Mouse (Mus musculus) hindbrain, embryonic 14.5 days (tissue): ENCODE results near the gene Ubr4. TPM values are rescaled to one million over a fixed set of nuclear protein-coding genes. Genes with fewer than 3 reads are reported as not detected.
"Not testable (repeated sequence)": the region's sequence is repeated elsewhere in the genome, so short reads cannot be mapped to it uniquely, and the experiment has no call there.

Experiments used
- ATAC-seq: fragments of 200-750 bp; cut with Nextera tagmentation; 2 replicates; pipeline ENCODE4 v1.8.0; 2017; ENCODE audit warnings: moderate number of reproducible peaks, mild to moderate bottlenecking, moderate TSS enrichment, moderate library complexity; ENCODE audit not compliant: low FRiP score
- DNase-seq: peaks from one replicate; pipeline ENCODE4 v3.0.0-alpha.2; 2015; ENCODE audit warnings: low spot score
- H3K27ac ChIP-seq: fragments of 300-500 bp; sonication (generic); 2 replicates; pipeline ENCODE4 v1.5.1; 2014; ENCODE audit warnings: mild to moderate bottlenecking, moderate library complexity
- H3K27me3 ChIP-seq: fragments of 300-500 bp; sonication (generic); 2 replicates; pipeline ENCODE4 v1.6.1; 2014; ENCODE audit warnings: mild to moderate bottlenecking, low read length, mixed read lengths; ENCODE audit not compliant: control insufficient read depth, insufficient read depth
- H3K36me3 ChIP-seq: fragments of 300-500 bp; sonication (generic); replicated peaks from 2 replicates; pipeline ENCODE4 v1.6.1; 2014; ENCODE audit not compliant: control insufficient read depth, insufficient read depth
- H3K4me1 ChIP-seq: fragments of 300-500 bp; sonication (generic); replicated peaks from 2 replicates; pipeline ENCODE4 v1.6.1; 2014; ENCODE audit warnings: antibody characterized with exemption, low read length, mixed read lengths; ENCODE audit not compliant: control insufficient read depth, insufficient read depth
- H3K4me2 ChIP-seq: fragments of 300-500 bp; sonication (generic); replicated peaks from 2 replicates; pipeline ENCODE4 v1.6.1; 2014; ENCODE audit warnings: mild to moderate bottlenecking, moderate library complexity
- H3K4me3 ChIP-seq: fragments of 300-500 bp; sonication (generic); replicated peaks from 2 replicates; pipeline ENCODE4 v1.5.1; 2014; ENCODE audit warnings: mild to moderate bottlenecking, low read length
- H3K9ac ChIP-seq: fragments of 300-500 bp; sonication (generic); 2 replicates; pipeline ENCODE4 v1.6.1; 2014
- H3K9me3 ChIP-seq: fragments of 300-500 bp; sonication (generic); 2 replicates; pipeline ENCODE4 v1.6.1; 2016; ENCODE audit warnings: low read length; ENCODE audit not compliant: control insufficient read depth
- WGBS: fragments of 180-500 bp; shearing (Covaris S2); extraction: QIAGEN DNeasy Blood & Tissue Kit; methylation state at CpG from one replicate; pipeline ENCODE4 v1.1.7; 2014; 5-methylcytosine and 5-hydroxymethylcytosine counted together
- polyA plus RNA-seq: library from polyadenylated mRNA; unstranded; fragments of >200 nt; fragmentation: Nextera tagmentation; extraction: Ambion mirVana; gene quantifications from 2 replicates; pipeline ENCODE4 v1.2.1, GENCODE M21; 2014

The Ubr4 gene
- polyA plus RNA-seq, 1 experiment from 2014 or later = 95.5 TPM

GRCm38 (mm10) chr4:139379719-139380118 is 27.3 kb downstream of the Ubr4 start:
- H3K9ac ChIP-seq = peak overlapping the region; percentile 74
- ATAC-seq (no peak), DNase-seq (no peak)
- peak overlapping the region; percentile 76; the same call in 1 of the 2 replicates for H3K27ac ChIP-seq
- no peaks in the 10 kb centered on the region for H3K9me3 ChIP-seq
- WGBS = 14% methylated on average over 8 of the region's 8 CpGs
- H3K27me3 ChIP-seq = no peaks in the 10 kb centered on the region
- peaks cover 36% of the 10 kb centered on the region for H3K36me3 ChIP-seq
- peaks cover 21% of the 10 kb centered on the region for H3K4me1 ChIP-seq
- peak overlapping the region; percentile 90 for H3K4me3 ChIP-seq
- H3K4me2 ChIP-seq = peak overlapping the region; percentile 88

- Histone ChIP-seq H3K4me2 (peak overlapping the region; percentile 88), H3K36me3 (peaks cover 30% of the 10 kb centered on the region), H3K9ac (peak overlapping the region; percentile 79), H3K27me3 (no peaks in the 10 kb centered on the region), H3K9me3 (no peaks in the 10 kb centered on the region), H3K4me3 (peak overlapping the region; percentile 90), H3K4me1 (peaks cover 21% of the 10 kb centered on the region), H3K27ac (peak overlapping the region; percentile 76)
- WGBS = under 1% methylated on average over 50 of the region's 54 CpGs
- peak; percentile 100 for DNase-seq
- ATAC-seq = peak; percentile 97
Observed at GRCm38 (mm10) chr4:139380207-139380748, 27.9 kb downstream of the Ubr4 start.

GRCm38 (mm10) chr4:139380775-139381451 is 28.5 kb downstream of the Ubr4 start:
- peak overlapping the region; percentile 72 for H3K27ac ChIP-seq
- peak overlapping the region; percentile 79 for H3K9ac ChIP-seq
- peak overlapping the region; percentile 81 for H3K4me2 ChIP-seq
- H3K27me3 ChIP-seq = no peaks in the 10 kb centered on the region
- peaks cover 24% of the 10 kb centered on the region for H3K36me3 ChIP-seq
- H3K4me1 ChIP-seq = peaks cover 21% of the 10 kb centered on the region
- WGBS = 4% methylated on average over 44 of the region's 44 CpGs
- no peaks in the 10 kb centered on the region for H3K9me3 ChIP-seq
- DNase-seq = no peak
- peak overlapping the region; percentile 90 for H3K4me3 ChIP-seq
- ATAC-seq = peak; percentile 15

- WGBS = 69% methylated on average over 4 of the region's 4 CpGs
- peak overlapping the region; percentile 79 for H3K9ac ChIP-seq
- no peak for DNase-seq
- no peaks in the 10 kb centered on the region for H3K9me3 ChIP-seq
- H3K4me3 ChIP-seq = peak overlapping the region; percentile 90
- peak overlapping the region; percentile 81 for H3K4me2 ChIP-seq
- peaks cover 21% of the 10 kb centered on the region for H3K4me1 ChIP-seq
- H3K27me3 ChIP-seq = no peaks in the 10 kb centered on the region
- H3K27ac ChIP-seq = no peak overlapping the region
- no peak for ATAC-seq
- H3K36me3 ChIP-seq = peaks cover 19% of the 10 kb centered on the region
Observed at GRCm38 (mm10) chr4:139381452-139381845, 29.0 kb downstream of the Ubr4 start.

- no peaks in the 10 kb centered on the region for H3K9me3 ChIP-seq
Observed at GRCm38 (mm10) chr4:139382231-139382630, 29.8 kb downstream of the Ubr4 start.

GRCm38 (mm10) chr4:139385841-139386240 is 33.4 kb downstream of the Ubr4 start:
- Histone ChIP-seq H3K4me1 (peaks cover 15% of the 10 kb centered on the region), H3K36me3 (peaks cover 18% of the 10 kb centered on the region)
- WGBS = 88% methylated on average over 5 of the region's 5 CpGs
- H3K27ac ChIP-seq, H3K27me3 ChIP-seq, ATAC-seq, H3K4me2 ChIP-seq, H3K9me3 ChIP-seq, DNase-seq, H3K4me3 ChIP-seq, H3K9ac ChIP-seq: not testable (repeated sequence)

More at GRCm38 (mm10) chr4:139382231-139382630, 29.8 kb downstream of the Ubr4 start:
- Histone ChIP-seq H3K4me1 (peaks cover 21% of the 10 kb centered on the region), H3K4me2 (peak overlapping the region; percentile 81), H3K9ac (no peak overlapping the region), H3K27me3 (no peaks in the 10 kb centered on the region), H3K36me3 (peaks cover 11% of the 10 kb centered on the region), H3K4me3 (no peak overlapping the region), H3K27ac (no peak overlapping the region)
- WGBS = 88% methylated on average over 7 of the region's 7 CpGs
- ATAC-seq = no peak
- no peak for DNase-seq

- H3K9me3 ChIP-seq = no peaks in the 10 kb centered on the region
- no peaks in the 10 kb centered on the region for H3K27me3 ChIP-seq
- ATAC-seq (no peak), DNase-seq (no peak)
- no peak overlapping the region for H3K9ac ChIP-seq
- H3K4me2 ChIP-seq = no peak overlapping the region
- 62% methylated on average over 6 of the region's 6 CpGs for WGBS
- H3K4me1 ChIP-seq = peaks cover 9% of the 10 kb centered on the region
- H3K4me3 ChIP-seq = no peak overlapping the region
- no peak overlapping the region for H3K27ac ChIP-seq
- H3K36me3 ChIP-seq = peaks cover 29% of the 10 kb centered on the region
Observed at GRCm38 (mm10) chr4:139386869-139387319, 34.5 kb downstream of the Ubr4 start.

- ATAC-seq (no peak), DNase-seq (no peak)
- Histone ChIP-seq H3K4me1 (no peaks in the 10 kb centered on the region), H3K27me3 (no peaks in the 10 kb centered on the region), H3K36me3 (peaks cover 54% of the 10 kb centered on the region), H3K9me3 (no peaks in the 10 kb centered on the region), H3K4me3 (no peak overlapping the region), H3K4me2 (no peak overlapping the region), H3K9ac (no peak overlapping the region), H3K27ac (no peak overlapping the region)
- 87% methylated on average over 4 of the region's 4 CpGs for WGBS
Observed at GRCm38 (mm10) chr4:139389557-139389956, 37.1 kb downstream of the Ubr4 start.

GRCm38 (mm10) chr4:139395431-139395830 is 43.0 kb downstream of the Ubr4 start:
- Histone ChIP-seq H3K9ac (no peak overlapping the region), H3K4me2 (no peak overlapping the region), H3K9me3 (no peaks in the 10 kb centered on the region), H3K4me1 (no peaks in the 10 kb centered on the region), H3K4me3 (no peak overlapping the region), H3K27ac (no peak overlapping the region), H3K27me3 (no peaks in the 10 kb centered on the region), H3K36me3 (peaks cover 94% of the 10 kb centered on the region)
- WGBS = 86% methylated on average over 2 of the region's 2 CpGs
- DNase-seq (no peak), ATAC-seq (no peak)
